ENCODE assay signal across 9 mouse cellular contexts in genomic region chr17:36308855-36309254, GRCm38 (mm10). TPM values are rescaled to one million over a fixed set of nuclear protein-coding genes. Genes with fewer than 3 reads are reported as not detected.
DNase-seq lines count a peak whose midpoint lies in the region; ATAC-seq and TF ChIP-seq lines count a peak whose summit lies in the region.
"Not testable (repeated sequence)": the region's sequence is repeated elsewhere in the genome, so short reads cannot be mapped to it uniquely, and the experiment has no call there.
"Had no signal": no experiment of that assay in that cellular context is flagged by ENCODE, and none has a peak within 500 bp of the region (broad histone marks: within the 10 kb centered on the region; RNA-seq: fewer than 3 reads in every experiment).

No protein-coding gene starts in this region.

- 0% methylated on average over 3 of the region's 3 CpGs for WGBS in kidney, embryonic 16.5 days
- WGBS in limb, embryonic 11.5 days, result 2% methylated on average over 3 of the region's 3 CpGs
- 0% methylated on average over 3 of the region's 3 CpGs for WGBS in spleen, adult 2 months

- H3K36me3 ChIP-seq in C2C12 (ENCODE audit: control insufficient read depth, insufficient read depth); kidney, embryonic 16.5 days (ENCODE audit: insufficient read depth, low read length); limb, embryonic 11.5 days (ENCODE audit: control insufficient read depth, insufficient read depth, low read length); spleen, adult 2 months (ENCODE audit: control insufficient read depth, insufficient read depth, low read length): not testable (repeated sequence)

- not testable (repeated sequence) for H3K79me3 ChIP-seq in C2C12 (ENCODE audit: low read depth)

- DNase-seq in brain, adult 2 months (ENCODE audit: low read depth, low spot score), result peak; percentile 95
- peak; percentile 5 for DNase-seq in fat pad, adult 2 months (ENCODE audit: extremely low read depth, low read depth, low spot score)
- DNase-seq in heart, adult 18-20 months, result peak; percentile 62 to 79
- peak; percentile 76 for DNase-seq in limb, embryonic 11.5 days (ENCODE audit: low spot score)
- peak; percentile 54 to 58 for DNase-seq in spleen, adult 2 months (ENCODE audit: low read depth in 1 of 2, low spot score in 2 of 2)

- H3K9ac ChIP-seq in kidney, embryonic 16.5 days (replicated peaks; ENCODE audit: low read length); limb, embryonic 11.5 days (ENCODE audit: low read length): not testable (repeated sequence)

- H3K27ac ChIP-seq in kidney, embryonic 16.5 days (ENCODE audit: low read length); limb, embryonic 11.5 days (replicated peaks; ENCODE audit: low read depth, low read length); spleen, adult 2 months (ENCODE audit: insufficient read depth, low read length): not testable (repeated sequence)

- not testable (repeated sequence) for H3K4me1 ChIP-seq in kidney, embryonic 16.5 days (ENCODE audit: insufficient read depth, low read length); limb, embryonic 11.5 days (ENCODE audit: control insufficient read depth, insufficient read depth, low read length); spleen, adult 2 months (ENCODE audit: control insufficient read depth, insufficient read depth, insufficient read length)

- peak; percentile 1 for TF ChIP-seq CTCF in C2C12 (IDR thresholded peaks at IDR 0.05; ENCODE audit: control insufficient read depth, insufficient read depth, insufficient read length)
- peak; percentile 37; the same call in 1 of the 2 replicates for TF ChIP-seq CTCF in spleen, adult 2 months (IDR thresholded peaks at IDR 0.05; ENCODE audit: extremely low read depth, insufficient read depth, insufficient read length, insufficient replicate concordance)

- not testable (repeated sequence) for H3ac ChIP-seq in C2C12 (ENCODE audit: control insufficient read depth, insufficient read length, low read depth)

- not testable (repeated sequence) for TF ChIP-seq POLR2A in spleen, adult 2 months (IDR thresholded peaks at IDR 0.05; ENCODE audit: low read depth, low read length)

- H3K9me3 ChIP-seq in kidney, embryonic 16.5 days (ENCODE audit: low read length); limb, embryonic 11.5 days (ENCODE audit: control insufficient read depth, low read length): not testable (repeated sequence)

- peak; percentile 46; the same call in 1 of the 2 replicates for ATAC-seq in kidney, embryonic 16.5 days (ENCODE audit: low FRiP score, low TSS enrichment)
- not testable (repeated sequence) for ATAC-seq in limb, embryonic 11.5 days (ENCODE audit: insufficient number of reproducible peaks, low FRiP score, low TSS enrichment, low read depth)
- peak; percentile 61; the same call in 1 of the 2 replicates for ATAC-seq in monocyte, adult 5-6 weeks (replicated peaks; ENCODE audit: insufficient number of reproducible peaks, low FRiP score, low TSS enrichment, poor library complexity, severe bottlenecking)

- not testable (repeated sequence) for H3K27me3 ChIP-seq in C2C12 (ENCODE audit: control insufficient read depth, insufficient read depth, insufficient read length); kidney, embryonic 16.5 days (ENCODE audit: insufficient read depth, low read length); limb, embryonic 11.5 days (ENCODE audit: control insufficient read depth, insufficient read depth, low read length); spleen, adult 2 months (ENCODE audit: control insufficient read depth, insufficient read depth, low read length)

- not testable (repeated sequence) for H3K4me2 ChIP-seq in kidney, embryonic 16.5 days (replicated peaks; ENCODE audit: low read depth, low read length); limb, embryonic 11.5 days (ENCODE audit: low read depth, severe bottlenecking)

- not testable (repeated sequence) for H3K4me3 ChIP-seq in C2C12 (ENCODE audit: insufficient read depth, poor library complexity, severe bottlenecking); kidney, embryonic 16.5 days (ENCODE audit: low read length); limb, embryonic 11.5 days (ENCODE audit: low read depth, low read length); spleen, adult 2 months (ENCODE audit: extremely low read depth, insufficient read depth, insufficient read length)

- H3K79me2 ChIP-seq in C2C12 (ENCODE audit: control insufficient read depth, insufficient read depth), result not testable (repeated sequence)

RNA-seq across cellular contexts. Expression of gene H2-M10.1, which starts 17.1 kb away (rescaled TPM):
- polyA plus RNA-seq in C2C12 (2012; fragmentation: generic; extraction: Trizol), result not detected
- not detected for total RNA-seq in heart, adult 18-20 months (2021)
- not detected in 2 replicates for polyA plus RNA-seq in kidney, embryonic 16.5 days (2015; fragmentation: Nextera tagmentation; extraction: Ambion mirVana)
- polyA plus RNA-seq in limb, embryonic 11.5 days (2014; fragmentation: Nextera tagmentation; extraction: Ambion mirVana), result not detected in 2 replicates
- total RNA-seq in monocyte, adult 5-6 weeks (2017), result not detected in 3 replicates
- polyA plus RNA-seq in spleen, adult 2 months (2012; rRNA removed), result not detected in 2 replicates
- polyA plus RNA-seq: kidney, embryonic 14.5 days had no signal

RNA-seq across cellular contexts. Expression of gene H2-M10.2, which starts 22.6 kb away (rescaled TPM):
- not detected for polyA plus RNA-seq in C2C12 (2012; fragmentation: generic; extraction: Trizol)
- total RNA-seq in heart, adult 18-20 months (2021), result not detected
- polyA plus RNA-seq in kidney, embryonic 16.5 days (2015; fragmentation: Nextera tagmentation; extraction: Ambion mirVana), result 0.15 TPM in 1 of 2 replicates, not detected in the other
- polyA plus RNA-seq in limb, embryonic 11.5 days (2014; fragmentation: Nextera tagmentation; extraction: Ambion mirVana), result 0.13 and 0.17 TPM in 2 replicates
- total RNA-seq in monocyte, adult 5-6 weeks (2017), result not detected in 3 replicates
- not detected in 2 replicates for polyA plus RNA-seq in spleen, adult 2 months (2012; rRNA removed)

RNA-seq across cellular contexts. Expression of gene Trim39, which starts 36.8 kb away (rescaled TPM):
- polyA plus RNA-seq in C2C12 (2012; fragmentation: generic; extraction: Trizol), result 5.1 TPM
- total RNA-seq in heart, adult 18-20 months (2021), result 1 to 10 TPM; 5.2 to 6.5 TPM
- polyA plus RNA-seq in kidney, embryonic 16.5 days (2015; fragmentation: Nextera tagmentation; extraction: Ambion mirVana), result 18.4 and 19.8 TPM in 2 replicates
- 17.9 and 22.2 TPM in 2 replicates for polyA plus RNA-seq in limb, embryonic 11.5 days (2014; fragmentation: Nextera tagmentation; extraction: Ambion mirVana)
- 36.0 to 56.8 TPM (median 40.5 TPM) in 3 replicates for total RNA-seq in monocyte, adult 5-6 weeks (2017)
- polyA plus RNA-seq in spleen, adult 2 months (2012; rRNA removed), result 16.3 and 19.7 TPM in 2 replicates

RNA-seq across cellular contexts. Expression of gene Rpp21, which starts 51.0 kb away (rescaled TPM):
- 61.2 TPM for polyA plus RNA-seq in C2C12 (2012; fragmentation: generic; extraction: Trizol)
- 10 to 100 TPM; 37.9 to 38.8 TPM for total RNA-seq in heart, adult 18-20 months (2021)
- polyA plus RNA-seq in kidney, embryonic 16.5 days (2015; fragmentation: Nextera tagmentation; extraction: Ambion mirVana), result 107 and 110 TPM in 2 replicates
- 80.9 and 85.7 TPM in 2 replicates for polyA plus RNA-seq in limb, embryonic 11.5 days (2014; fragmentation: Nextera tagmentation; extraction: Ambion mirVana)
- 51.0 to 53.1 TPM (median 52.6 TPM) in 3 replicates for total RNA-seq in monocyte, adult 5-6 weeks (2017)
- polyA plus RNA-seq in spleen, adult 2 months (2012; rRNA removed), result 59.9 and 79.2 TPM in 2 replicates

RNA-seq across cellular contexts. Expression of gene H2-M10.3, which starts 59.4 kb away (rescaled TPM):
- not detected for polyA plus RNA-seq in C2C12 (2012; fragmentation: generic; extraction: Trizol)
- not detected for total RNA-seq in heart, adult 18-20 months (2021)
- polyA plus RNA-seq in kidney, embryonic 16.5 days (2015; fragmentation: Nextera tagmentation; extraction: Ambion mirVana), result not detected in 2 replicates
- not detected in 2 replicates for polyA plus RNA-seq in limb, embryonic 11.5 days (2014; fragmentation: Nextera tagmentation; extraction: Ambion mirVana)
- total RNA-seq in monocyte, adult 5-6 weeks (2017), result not detected in 3 replicates
- not detected in 2 replicates for polyA plus RNA-seq in spleen, adult 2 months (2012; rRNA removed)
- polyA plus RNA-seq: kidney, embryonic 14.5 days had no signal

Comparison
In these comparisons a context has a peak if more than half of its experiments do, and no peak if none do; other contexts are left out.
1. DNase-seq: peak in every context shown above with its lines; median percentile 95 in brain, adult 2 months; 76 in limb, embryonic 11.5 days; 70 in heart, adult 18-20 months; 56 in spleen, adult 2 months; 5 in fat pad, adult 2 months.